Mouse (Mus musculus): ENCODE results near the gene Ppp1r36.

DNA sequence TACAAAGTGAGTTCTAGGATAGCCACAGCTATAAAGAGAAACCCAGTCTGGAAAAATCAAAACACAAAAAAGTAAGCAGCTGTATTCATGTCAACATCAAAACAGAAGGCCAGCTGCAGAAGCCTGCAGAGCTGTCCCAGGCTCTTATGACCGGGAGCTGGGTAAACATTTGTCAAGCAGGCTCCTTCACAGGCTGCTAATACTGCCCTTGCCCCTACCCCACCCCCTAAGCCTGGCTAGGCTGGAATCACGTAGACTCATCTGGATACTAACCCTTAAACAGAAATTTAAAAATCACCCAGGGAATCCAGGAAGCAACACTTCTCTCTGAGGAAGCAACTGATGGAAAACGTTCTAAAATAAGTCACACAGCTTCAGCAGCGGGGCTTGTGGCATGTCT lies 67.5 kb downstream of the Ppp1r36 start:
- no peak for TF ChIP-seq CTCF (IDR thresholded peaks at IDR 0.05; ENCODE audit: low read depth)
- no peak for TF ChIP-seq EP300 (IDR thresholded peaks at IDR 0.05; ENCODE audit: low read depth)
